Mouse (Mus musculus): ENCODE data around the gene Gm21987. TPM values are rescaled to one million over a fixed set of nuclear protein-coding genes. Genes with fewer than 3 reads are reported as not detected.
A peak's percentile ranks its signal among the peaks of the same experiment; 100 is the strongest.

The Gm21987 gene
- polyA plus RNA-seq, 1 experiment from 2014 or later, result not detected

DNA sequence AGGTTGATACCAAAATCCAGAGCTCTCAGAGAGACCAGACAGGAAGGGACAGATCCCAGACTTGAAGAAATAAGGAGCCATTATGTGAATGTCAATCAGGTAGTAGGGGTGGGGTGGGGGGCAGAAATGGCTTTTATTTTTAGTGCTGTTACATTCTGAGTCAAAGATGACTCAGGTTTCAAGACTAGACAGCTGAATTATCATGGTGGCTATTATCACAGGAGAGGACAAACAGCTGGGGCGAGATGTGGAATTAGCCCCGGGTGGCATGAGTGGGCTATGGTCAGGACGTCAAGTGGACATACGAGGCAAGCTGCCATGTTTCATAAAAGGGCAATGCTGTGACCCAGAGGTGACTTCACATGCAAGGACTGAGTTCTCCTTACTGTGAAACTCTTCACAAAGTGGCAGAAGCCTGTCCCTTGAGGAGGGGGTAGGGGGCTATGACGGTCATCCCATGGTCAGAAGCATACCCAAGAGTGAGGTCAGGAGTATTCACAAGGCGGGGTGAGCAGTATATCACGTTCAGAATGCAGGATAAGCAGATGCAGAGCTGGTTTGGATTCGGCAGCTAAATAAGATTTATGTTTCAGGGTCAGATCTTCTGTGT lies 42.5 kb downstream of the Gm21987 start:
- Histone ChIP-seq H3K27ac (no peak overlapping the region), H3K9ac (no peak overlapping the region), H3K9me3 (replicated peaks) (no peaks in the 10 kb centered on the region), H3K36me3 (no peaks in the 10 kb centered on the region), H3K27me3 (no peaks in the 10 kb centered on the region), H3K4me3 (no peak overlapping the region), H3K4me1 (no peaks in the 10 kb centered on the region), H3K4me2 (replicated peaks) (no peak overlapping the region)
- WGBS, result 81% methylated on average over 8 of the region's 8 CpGs
- ATAC-seq (ENCODE audit: low FRiP score), result no peak

DNA sequence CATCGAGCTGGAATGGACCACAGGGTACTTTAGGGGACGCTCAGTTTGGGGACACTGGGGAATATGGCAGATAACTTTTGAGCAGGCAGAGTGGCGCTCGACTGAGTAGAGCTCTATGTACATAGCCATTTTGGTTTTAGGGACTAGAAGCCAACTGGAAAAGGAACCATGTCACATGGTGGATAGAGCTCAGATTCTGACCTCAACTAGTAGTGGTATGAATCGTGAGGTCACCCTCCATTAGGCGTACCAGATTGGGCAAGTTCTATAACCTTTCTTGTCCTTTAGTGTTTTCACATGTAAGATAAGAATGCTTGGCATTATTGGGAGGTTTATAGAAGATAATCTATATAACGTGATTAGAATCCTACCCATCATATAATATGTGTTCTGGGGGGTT lies 43.5 kb downstream of the Gm21987 start:
- no peaks in the 10 kb centered on the region for H3K27me3 ChIP-seq
- 91% methylated on average over 7 of the region's 7 CpGs for WGBS
- no peaks in the 10 kb centered on the region for H3K9me3 ChIP-seq (replicated peaks)
- no peak overlapping the region for H3K4me3 ChIP-seq
- no peak overlapping the region for H3K4me2 ChIP-seq (replicated peaks)
- ATAC-seq (ENCODE audit: low FRiP score), result no peak
- H3K36me3 ChIP-seq, result no peaks in the 10 kb centered on the region
- H3K9ac ChIP-seq, result no peak overlapping the region
- H3K27ac ChIP-seq, result no peak overlapping the region
- H3K4me1 ChIP-seq, result no peaks in the 10 kb centered on the region

DNA sequence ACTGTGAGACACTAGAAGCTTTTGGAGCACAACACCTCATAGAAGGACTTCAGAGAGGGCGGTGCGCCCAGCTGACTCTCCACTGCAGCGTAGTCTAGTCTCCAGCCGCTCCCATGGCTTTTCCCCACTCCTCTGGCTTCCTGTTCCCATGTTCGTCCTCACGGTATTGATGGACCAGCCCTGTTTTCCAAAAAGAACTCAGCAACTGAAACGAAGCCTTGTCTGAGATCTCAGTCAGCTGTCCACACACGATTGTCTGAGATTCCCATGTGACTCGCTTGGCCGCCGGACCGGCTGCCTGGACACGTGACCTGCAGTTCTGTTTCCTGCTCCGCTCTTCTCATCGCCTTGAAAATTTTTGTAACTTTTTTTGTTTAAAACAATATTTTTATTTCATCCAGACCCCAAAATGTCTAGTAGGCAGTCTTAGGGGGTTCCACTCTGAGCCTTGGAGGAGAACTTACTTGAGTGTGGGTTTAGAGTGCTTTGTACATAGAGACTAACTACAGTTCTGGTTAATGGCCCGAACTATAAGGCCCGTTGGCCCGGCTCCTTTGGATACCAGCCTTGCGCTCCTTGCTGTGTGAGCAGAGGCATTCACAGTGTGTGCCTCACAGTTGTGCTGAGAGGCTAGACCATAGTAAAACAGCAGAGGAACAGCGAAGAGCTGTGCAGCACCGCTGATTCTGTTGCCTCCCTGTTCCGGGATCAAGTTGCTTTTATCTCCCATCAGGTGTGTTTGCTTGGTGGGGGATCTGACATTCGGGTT lies 45.5 kb downstream of the Gm21987 start:
- WGBS, result 81% methylated on average over 23 of the region's 23 CpGs

DNA sequence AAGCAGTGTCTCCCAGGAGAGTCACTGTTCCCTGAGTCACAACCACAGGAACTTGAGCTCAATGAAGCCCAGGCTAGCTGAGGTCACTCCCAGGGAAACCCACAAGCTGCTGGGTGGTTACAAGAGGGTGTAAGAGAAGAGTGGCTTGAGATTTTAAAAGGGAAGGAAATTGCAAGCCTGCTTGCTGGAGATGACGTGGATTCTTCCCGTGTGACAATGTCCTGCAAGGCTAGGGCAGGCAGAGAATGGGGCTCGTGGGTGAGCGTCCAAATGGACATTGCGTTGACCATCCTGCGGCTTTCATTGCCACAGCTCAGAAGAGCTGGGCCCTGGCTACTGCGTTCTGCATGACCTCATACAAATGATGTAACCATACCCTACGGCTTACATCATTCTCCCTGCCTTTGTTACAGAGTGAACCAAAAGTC lies 47.4 kb downstream of the Gm21987 start:
- H3K4me1 ChIP-seq, result peaks cover 2% of the 10 kb centered on the region
- H3K27ac ChIP-seq, result no peak overlapping the region
- no peak overlapping the region for H3K9ac ChIP-seq
- H3K36me3 ChIP-seq, result no peaks in the 10 kb centered on the region
- 84% methylated on average over 8 of the region's 8 CpGs for WGBS
- no peak overlapping the region for H3K4me2 ChIP-seq (replicated peaks)
- H3K9me3 ChIP-seq (replicated peaks), result no peaks in the 10 kb centered on the region
- no peaks in the 10 kb centered on the region for H3K27me3 ChIP-seq
- no peak for ATAC-seq (ENCODE audit: low FRiP score)
- H3K4me3 ChIP-seq, result no peak overlapping the region

More for the DNA sequence above, 45.5 kb downstream of the Gm21987 start:
- Histone ChIP-seq H3K9me3 (replicated peaks) (no peaks in the 10 kb centered on the region), H3K9ac (no peak overlapping the region), H3K27ac (no peak overlapping the region), H3K36me3 (no peaks in the 10 kb centered on the region), H3K4me3 (no peak overlapping the region), H3K27me3 (no peaks in the 10 kb centered on the region), H3K4me1 (no peaks in the 10 kb centered on the region), H3K4me2 (replicated peaks) (no peak overlapping the region)
- no peak for ATAC-seq (ENCODE audit: low FRiP score)

DNA sequence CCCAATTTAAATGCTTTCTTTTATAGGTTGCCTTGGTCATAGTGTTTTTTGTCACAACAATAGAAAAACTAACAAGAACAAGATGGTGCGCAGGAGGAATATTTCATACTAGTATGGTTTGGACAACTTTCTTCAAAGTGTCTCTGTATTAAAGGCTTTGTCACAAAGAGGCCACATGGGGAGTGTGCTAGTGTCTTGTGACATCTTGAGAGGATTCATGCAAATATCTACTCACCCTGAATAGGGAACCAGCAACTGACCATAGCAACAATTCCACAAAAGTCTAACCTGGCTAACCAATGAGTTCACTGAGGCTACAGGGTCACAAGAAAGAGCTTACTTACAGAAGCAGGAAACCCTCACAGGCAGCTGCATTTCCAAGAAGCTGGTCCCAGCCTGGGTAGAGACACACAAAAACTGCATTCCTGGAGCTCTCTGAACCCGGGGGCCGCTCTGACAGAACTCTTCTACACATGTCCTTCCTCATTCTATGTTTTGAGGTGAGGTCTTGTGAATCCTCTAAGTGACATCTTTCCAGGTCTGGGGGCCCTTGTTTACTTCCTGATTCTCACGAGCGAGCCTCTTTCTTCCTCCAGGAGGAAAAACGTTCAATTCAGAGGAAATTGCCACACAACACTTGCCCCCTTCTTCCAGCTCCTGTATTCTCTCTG lies 48.4 kb downstream of the Gm21987 start:
- no peaks in the 10 kb centered on the region for H3K36me3 ChIP-seq
- no peak overlapping the region for H3K9ac ChIP-seq
- H3K9me3 ChIP-seq (replicated peaks), result no peaks in the 10 kb centered on the region
- H3K4me1 ChIP-seq, result peaks cover 12% of the 10 kb centered on the region
- H3K27me3 ChIP-seq, result no peaks in the 10 kb centered on the region
- 72% methylated on average over 6 of the region's 6 CpGs for WGBS
- H3K4me2 ChIP-seq (replicated peaks), result no peak overlapping the region
- no peak for ATAC-seq (ENCODE audit: low FRiP score)
- no peak overlapping the region for H3K4me3 ChIP-seq
- no peak overlapping the region for H3K27ac ChIP-seq

DNA sequence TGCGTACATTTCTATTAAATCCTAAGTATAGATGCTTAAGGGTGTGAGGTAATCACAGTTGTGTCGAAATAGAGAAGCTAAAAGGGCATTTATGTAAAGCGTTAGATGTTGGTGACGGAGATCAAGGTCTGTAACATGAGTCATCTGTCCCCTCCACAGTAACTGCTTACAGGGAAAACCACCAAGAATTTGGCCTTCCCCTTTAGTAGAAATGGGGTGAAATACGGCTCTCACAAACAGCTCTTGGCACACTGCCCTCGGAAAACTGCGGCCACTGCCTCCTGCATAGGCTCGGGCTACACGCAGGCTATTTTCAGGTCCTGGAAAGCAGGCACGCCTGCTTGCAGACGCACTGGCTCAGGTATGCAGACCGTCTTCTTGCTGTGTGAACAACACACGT lies 49.3 kb downstream of the Gm21987 start:
- no peaks in the 10 kb centered on the region for H3K9me3 ChIP-seq (replicated peaks)
- H3K4me1 ChIP-seq, result peaks cover 14% of the 10 kb centered on the region
- no peak for ATAC-seq (ENCODE audit: low FRiP score)
- no peak overlapping the region for H3K4me2 ChIP-seq (replicated peaks)
- H3K9ac ChIP-seq, result no peak overlapping the region
- H3K36me3 ChIP-seq, result no peaks in the 10 kb centered on the region
- 75% methylated on average over 13 of the region's 13 CpGs for WGBS
- H3K27me3 ChIP-seq, result no peaks in the 10 kb centered on the region
- no peak overlapping the region for H3K4me3 ChIP-seq
- H3K27ac ChIP-seq, result no peak overlapping the region

DNA sequence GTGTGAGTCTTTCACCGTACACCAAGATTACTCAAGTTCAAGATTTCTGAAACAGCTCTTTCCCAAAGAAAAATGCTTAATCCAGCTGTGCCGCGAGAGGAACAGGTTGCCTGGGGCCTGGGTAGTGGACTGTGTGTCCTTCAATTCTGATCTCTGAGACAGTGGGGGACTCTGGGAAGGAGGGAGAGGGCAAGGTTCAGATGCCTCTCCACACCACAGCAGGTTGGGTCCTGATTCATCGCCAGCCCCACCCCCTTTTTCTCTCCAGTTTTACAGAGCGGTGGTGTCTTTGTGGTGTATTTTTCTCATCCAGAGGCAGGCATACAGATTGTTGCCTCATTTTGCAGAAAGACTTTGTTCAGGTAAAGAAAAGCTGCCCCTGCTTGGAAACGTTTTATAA lies 51.4 kb downstream of the Gm21987 start:
- 91% methylated on average over 6 of the region's 6 CpGs for WGBS
- Histone ChIP-seq H3K27ac (no peak overlapping the region), H3K4me1 (peaks cover 14% of the 10 kb centered on the region), H3K4me2 (replicated peaks) (no peak overlapping the region), H3K4me3 (no peak overlapping the region), H3K9ac (no peak overlapping the region), H3K9me3 (replicated peaks) (no peaks in the 10 kb centered on the region), H3K36me3 (no peaks in the 10 kb centered on the region), H3K27me3 (no peaks in the 10 kb centered on the region)
- no peak for ATAC-seq (ENCODE audit: low FRiP score)

DNA sequence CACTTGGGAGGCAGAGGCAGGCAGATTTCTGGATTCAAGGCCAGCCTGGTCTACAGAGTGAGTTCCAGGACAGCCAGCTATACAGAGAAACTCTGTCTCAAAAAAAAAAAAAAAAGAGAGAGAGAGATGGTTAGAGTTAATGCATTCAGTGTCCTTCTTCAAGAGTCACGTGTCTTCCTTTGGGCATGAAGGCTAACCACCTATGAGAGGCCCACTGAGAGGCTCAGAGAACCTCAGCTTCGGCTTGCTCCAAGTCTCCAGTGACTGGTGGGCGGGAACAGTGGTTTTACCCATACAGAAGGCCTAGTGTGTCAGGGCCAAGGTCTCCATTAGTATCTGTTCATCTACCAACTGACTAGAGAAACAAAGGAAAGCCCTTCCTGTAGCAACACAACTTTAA lies 52.2 kb downstream of the Gm21987 start:
- Histone ChIP-seq H3K27ac (peak overlapping the region; percentile 75; the same call in 1 of the 2 replicates), H3K36me3 (no peaks in the 10 kb centered on the region), H3K9me3 (replicated peaks) (no peaks in the 10 kb centered on the region), H3K9ac (no peak overlapping the region), H3K27me3 (no peaks in the 10 kb centered on the region), H3K4me3 (no peak overlapping the region), H3K4me2 (replicated peaks) (peak overlapping the region; percentile 53), H3K4me1 (peaks cover 14% of the 10 kb centered on the region)
- ATAC-seq (ENCODE audit: low FRiP score), result no peak
- 63% methylated on average over 3 of the region's 3 CpGs for WGBS

DNA sequence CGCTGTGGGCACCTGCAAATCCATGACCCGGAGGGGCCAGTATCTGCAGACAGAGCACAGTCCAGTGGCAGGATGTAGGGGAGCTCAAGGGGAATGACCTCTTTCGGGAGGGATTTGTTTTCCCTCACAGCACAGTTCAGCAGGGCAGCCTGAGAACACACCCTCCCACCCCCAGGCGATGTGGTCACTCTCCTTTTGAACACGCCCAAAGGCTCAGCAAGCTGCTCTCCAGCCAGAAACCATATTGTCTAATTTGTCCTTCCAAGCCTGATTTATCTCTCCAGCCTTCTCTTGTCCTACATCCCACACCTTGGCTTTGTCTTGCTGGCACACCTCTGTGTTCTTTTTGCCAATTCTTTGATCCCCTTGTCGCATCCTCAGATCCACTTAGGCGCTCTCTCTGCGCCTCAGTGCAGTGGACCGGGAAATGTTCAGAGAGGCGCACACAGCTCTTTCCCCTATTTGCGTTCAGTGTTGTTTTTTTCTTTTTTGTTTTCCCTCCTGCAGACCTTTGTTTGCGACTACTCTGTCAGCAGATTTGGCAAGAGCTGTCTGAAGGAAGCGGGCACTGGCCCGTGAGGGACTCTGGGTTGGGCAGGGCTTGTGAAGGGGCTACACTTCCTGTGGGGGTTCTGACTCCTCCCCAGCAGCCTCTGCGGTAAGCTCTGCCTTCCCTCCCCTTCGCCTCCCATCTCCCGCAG lies 52.8 kb downstream of the Gm21987 start:
- H3K4me3 ChIP-seq, result peak overlapping the region; percentile 23
- H3K36me3 ChIP-seq, result no peaks in the 10 kb centered on the region
- H3K4me2 ChIP-seq (replicated peaks), result peak overlapping the region; percentile 53
- WGBS, result 11% methylated on average over 17 of the region's 17 CpGs
- peak; percentile 88 for ATAC-seq (ENCODE audit: low FRiP score)
- no peaks in the 10 kb centered on the region for H3K27me3 ChIP-seq
- peak overlapping the region; percentile 75 for H3K27ac ChIP-seq
- no peaks in the 10 kb centered on the region for H3K9me3 ChIP-seq (replicated peaks)
- H3K4me1 ChIP-seq, result peaks cover 14% of the 10 kb centered on the region
- peak overlapping the region; percentile 47 for H3K9ac ChIP-seq

DNA sequence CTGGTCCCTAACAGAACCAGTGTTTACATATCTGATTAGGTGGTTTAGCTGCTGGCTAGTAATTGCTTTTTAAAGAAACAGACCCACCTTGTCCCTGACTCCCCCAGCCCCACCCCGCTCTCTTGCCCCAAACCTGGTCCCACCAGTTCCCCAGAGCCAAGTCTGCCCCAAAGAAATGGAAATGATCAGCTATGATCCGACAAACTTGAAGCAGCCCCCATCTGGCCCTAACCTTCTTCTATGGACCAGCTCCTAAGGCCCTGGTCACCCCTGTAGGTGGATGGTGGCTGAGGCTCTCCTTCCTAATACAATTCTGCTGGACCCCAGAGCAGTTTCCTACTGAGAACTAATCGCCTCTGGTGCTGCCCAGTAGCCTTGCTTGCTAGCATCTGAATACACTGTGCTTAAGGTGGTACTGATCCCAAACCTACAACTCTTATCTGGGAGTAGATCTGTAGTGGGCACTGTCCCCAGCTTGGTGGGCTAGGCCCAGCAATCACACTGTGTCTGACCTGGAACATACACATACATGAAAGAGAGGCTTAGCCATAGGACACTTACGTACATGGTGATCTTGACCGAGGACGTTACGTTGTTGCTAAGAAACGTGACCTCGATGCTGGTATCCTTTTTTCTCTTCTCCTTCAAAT lies 53.6 kb downstream of the Gm21987 start:
- Histone ChIP-seq H3K9ac (peak overlapping the region; percentile 47; the same call in 1 of the 2 replicates), H3K4me2 (replicated peaks) (peak overlapping the region; percentile 53), H3K27ac (peak overlapping the region; percentile 75; the same call in 1 of the 2 replicates), H3K4me1 (peaks cover 14% of the 10 kb centered on the region), H3K9me3 (replicated peaks) (no peaks in the 10 kb centered on the region), H3K4me3 (no peak overlapping the region), H3K27me3 (no peaks in the 10 kb centered on the region), H3K36me3 (no peaks in the 10 kb centered on the region)
- WGBS, result 76% methylated on average over 9 of the region's 9 CpGs
- peak; percentile 53 for ATAC-seq (ENCODE audit: low FRiP score)

DNA sequence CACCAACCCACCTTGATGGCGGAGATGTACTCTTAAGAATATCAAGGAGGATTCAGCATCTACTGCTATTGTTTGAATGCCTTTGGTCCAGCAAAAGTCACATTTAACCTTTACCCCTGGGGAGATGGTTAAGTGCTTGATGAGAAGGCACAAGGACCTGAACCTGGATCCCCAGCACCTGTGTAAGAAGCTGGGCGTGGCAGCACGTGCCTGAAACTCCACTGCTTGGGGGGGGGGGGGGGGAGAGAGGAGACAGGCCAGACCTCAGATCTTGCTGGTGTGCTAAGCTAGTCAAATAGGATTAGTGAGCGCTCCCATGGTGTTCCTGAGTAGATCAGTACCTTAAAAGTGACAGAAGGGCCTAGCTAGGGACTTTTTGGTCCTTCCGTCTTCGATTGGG lies 54.6 kb downstream of the Gm21987 start:
- no peak for ATAC-seq (ENCODE audit: low FRiP score)
- Histone ChIP-seq H3K4me1 (peaks cover 14% of the 10 kb centered on the region), H3K9me3 (replicated peaks) (no peaks in the 10 kb centered on the region), H3K27me3 (no peaks in the 10 kb centered on the region), H3K27ac (no peak overlapping the region), H3K9ac (no peak overlapping the region), H3K36me3 (no peaks in the 10 kb centered on the region), H3K4me2 (replicated peaks) (no peak overlapping the region), H3K4me3 (no peak overlapping the region)
- WGBS, result 86% methylated on average over 6 of the region's 6 CpGs

DNA sequence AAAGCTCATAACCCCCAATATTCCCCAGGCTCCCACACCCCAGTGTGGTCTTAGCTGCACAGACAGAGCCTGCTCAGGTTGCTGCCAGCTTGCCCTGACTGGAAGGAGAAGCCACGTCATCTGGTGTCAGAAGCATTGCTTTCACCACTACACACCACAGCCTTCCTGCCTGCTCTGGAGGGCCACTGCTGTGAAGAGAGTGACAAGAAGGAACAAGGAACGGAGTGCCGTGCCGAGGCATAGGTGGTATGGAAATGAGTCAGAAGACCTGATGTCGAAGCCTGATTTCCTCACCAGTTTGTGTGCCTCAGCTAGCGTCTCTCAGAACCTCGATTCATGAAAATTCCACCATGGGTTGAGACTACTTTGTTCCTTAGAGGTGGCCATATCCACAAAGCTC lies 56.8 kb downstream of the Gm21987 start:
- no peaks in the 10 kb centered on the region for H3K27me3 ChIP-seq
- H3K4me2 ChIP-seq (replicated peaks), result no peak overlapping the region
- no peaks in the 10 kb centered on the region for H3K9me3 ChIP-seq (replicated peaks)
- no peak overlapping the region for H3K27ac ChIP-seq
- H3K9ac ChIP-seq, result no peak overlapping the region
- WGBS, result 88% methylated on average over 7 of the region's 7 CpGs
- H3K4me3 ChIP-seq, result no peak overlapping the region
- no peaks in the 10 kb centered on the region for H3K36me3 ChIP-seq
- ATAC-seq (ENCODE audit: low FRiP score), result no peak
- H3K4me1 ChIP-seq, result peaks cover 14% of the 10 kb centered on the region

All from hindbrain, embryonic 12.5 days (tissue).